Mouse (Mus musculus) liver, embryonic 14 days (tissue): Measurements from ENCODE around the gene Fxr1. TPM values are rescaled to one million over a fixed set of nuclear protein-coding genes. Genes with fewer than 3 reads are reported as not detected.

Experiments used
- polyA plus RNA-seq: library from polyadenylated mRNA; depleted of rRNA; stranded (reverse); fragments of >200 nt; gene quantifications from 2 replicates; pipeline ENCODE4 v1.2.3, GENCODE M21; 2012; rRNA removed

Fxr1 gene
- 31.6 and 32.5 TPM in 2 replicates for polyA plus RNA-seq

DNA sequence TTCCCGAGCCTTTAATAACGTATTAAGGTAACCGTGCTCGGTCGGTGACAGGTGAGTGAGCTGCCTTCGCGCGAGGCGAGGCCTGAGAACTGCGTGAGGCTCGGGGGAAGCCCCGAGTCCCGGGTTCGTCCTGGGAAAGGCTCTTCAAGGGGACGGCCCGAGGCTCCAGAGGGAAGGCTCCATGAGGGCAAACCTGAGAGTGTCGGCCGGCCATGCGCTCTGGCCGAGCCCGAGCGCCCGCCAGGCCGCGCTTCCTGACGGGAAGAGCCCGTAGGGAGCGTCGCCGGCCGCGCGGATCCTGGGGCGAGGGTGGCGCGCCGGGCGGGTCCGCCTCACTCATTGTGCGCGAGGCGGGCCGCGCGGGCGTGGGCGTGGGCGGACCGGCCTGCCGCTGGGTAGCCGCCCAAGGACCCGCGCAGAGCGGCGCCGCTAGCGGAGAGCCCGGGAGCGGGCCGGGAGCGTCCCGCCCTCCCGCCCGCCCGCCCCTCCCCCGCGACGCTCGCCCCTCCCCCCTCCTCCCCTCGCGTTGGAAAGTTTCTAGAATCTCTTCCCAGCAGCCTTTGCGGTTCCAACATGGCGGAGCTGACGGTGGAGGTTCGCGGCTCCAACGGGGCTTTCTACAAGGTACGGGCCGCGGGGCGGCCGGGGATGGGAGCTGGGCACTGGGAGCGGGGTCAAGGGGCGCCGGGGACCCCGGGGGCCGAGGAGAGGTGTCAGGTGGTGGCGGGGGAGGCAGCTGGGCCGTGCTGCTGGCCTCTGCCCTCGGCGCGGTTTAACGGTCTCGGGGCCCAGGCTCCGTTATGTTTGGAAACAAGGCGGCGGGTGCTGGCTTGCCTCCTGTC, at the start of gene Fxr1:
Gene Fxr1 (plus strand): TSS at position 404 of the 842 bp plus-strand sequence.

DNA sequence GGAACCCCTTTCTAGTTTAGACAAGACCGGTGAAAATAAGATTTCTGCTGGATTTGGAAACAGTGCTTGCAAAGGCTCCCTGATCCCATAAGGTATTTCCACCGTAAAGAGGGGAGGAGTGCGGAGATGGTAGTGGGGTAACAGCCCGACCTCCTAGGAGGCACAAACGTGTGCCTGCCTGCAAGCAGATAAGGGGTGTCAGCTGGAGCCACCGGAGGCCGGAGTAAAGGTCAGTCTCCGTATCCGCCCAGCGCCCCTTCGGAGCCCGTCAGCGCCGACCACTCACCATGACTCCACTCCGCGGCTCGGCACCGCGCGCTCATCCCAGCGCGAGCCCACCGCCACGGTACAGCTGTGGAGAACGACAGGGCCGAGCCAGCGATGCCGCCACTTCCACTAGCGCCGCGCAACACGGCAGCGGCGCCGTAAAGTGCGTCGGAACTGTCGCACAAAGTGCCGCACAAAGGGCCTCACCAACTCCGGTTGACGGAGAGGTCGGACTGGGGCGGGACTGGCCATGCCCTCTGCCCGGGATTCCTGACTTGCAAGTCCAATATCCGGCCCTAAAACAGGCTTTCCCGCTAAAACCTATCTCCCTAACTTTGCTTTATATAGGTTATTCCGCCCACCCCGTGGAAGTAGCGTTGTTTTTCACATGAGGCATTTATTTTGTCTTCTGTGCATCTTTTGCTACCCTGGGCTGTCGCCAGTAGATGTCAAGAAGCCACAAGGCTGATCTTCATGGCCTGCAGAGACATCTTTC, 61.3 kb downstream of the Fxr1 start, which contains the start of gene Dnajc19:
Gene Dnajc19 (minus strand): TSS at position 422 of the 763 bp plus-strand sequence.

Other genes starting within 250 kb of the Fxr1 start
- 11.1 and 11.3 TPM in 2 replicates for gene Ttc14, start 220.1 kb upstream of the Fxr1 start, polyA plus RNA-seq
- 0.10 and 0.19 TPM in 2 replicates for gene Ccdc39, start 175.6 kb upstream of the Fxr1 start, polyA plus RNA-seq
- 75.8 and 81.4 TPM in 2 replicates for gene Dnajc19, start 61.4 kb downstream of the Fxr1 start, polyA plus RNA-seq